17 mouse cellular contexts compared by ENCODE assay signal in genomic region chr17:31967311-31967710, GRCm38 (mm10).
DNase-seq lines count a peak whose midpoint lies in the region; TF ChIP-seq lines count a peak whose summit lies in the region.
"Had no signal": no experiment of that assay in that cellular context is flagged by ENCODE, and none has a peak within 500 bp of the region (broad histone marks: within the 10 kb centered on the region; RNA-seq: fewer than 3 reads in every experiment).

No protein-coding gene starts in this region.

- 61% methylated on average over 4 of the region's 4 CpGs for WGBS in kidney, adult 2 months

- no peak for DNase-seq in kidney, adult 2 months
- no peak for DNase-seq in kidney, adult 11 months
- DNase-seq in retina, postnatal 1 day, result peak; percentile 29
- DNase-seq in retina, embryonic 14.5 days (ENCODE audit: low spot score), result no peak
- DNase-seq in c-Kit-positive CD71-negative TER-119-negative erythroid progenitor cells, embryonic 14.5 days (ENCODE audit: low read depth), result peak; percentile 17
- DNase-seq in ovary, postnatal 10 days (ENCODE audit: low spot score), result no peak
- DNase-seq in MN1 (ENCODE audit: low spot score), result no peak
- DNase-seq: adrenal gland, adult 8-10 months; cerebellum, postnatal 25 days; gastrocnemius, postnatal 36 days; kidney, postnatal 10 days; lung, postnatal 4 days; right cerebral cortex, adult 18-20 months had no signal

- no peak overlapping the region for H3K4me3 ChIP-seq in kidney, adult 2 months (ENCODE audit: insufficient read depth, low read depth, low read length)
- H3K4me3 ChIP-seq: heart, embryonic 15.5 days; limb, embryonic 13.5 days; neural tube, embryonic 13.5 days had no signal

- no peak for TF ChIP-seq POLR2A in kidney, adult 2 months (IDR thresholded peaks at IDR 0.05; ENCODE audit: low read depth, low read length)

- no peak for TF ChIP-seq CTCF in kidney, adult 2 months (conservative IDR thresholded peaks at IDR 0.05; ENCODE audit: insufficient read depth, insufficient read length, low read depth, low read length)

- H3K4me1 ChIP-seq in kidney, adult 2 months (ENCODE audit: control insufficient read depth, insufficient read depth, low read length), result peaks cover 29% of the 10 kb centered on the region
- H3K4me1 ChIP-seq: neural tube, embryonic 13.5 days had no signal

- no peaks in the 10 kb centered on the region for H3K36me3 ChIP-seq in kidney, adult 2 months (ENCODE audit: control insufficient read depth, insufficient read depth, low read length)
- H3K36me3 ChIP-seq: heart, embryonic 15.5 days; limb, embryonic 13.5 days; neural tube, embryonic 13.5 days had no signal

- peak overlapping the region; percentile 56 for H3K27ac ChIP-seq in kidney, adult 2 months (ENCODE audit: insufficient read depth, low read depth, low read length)
- H3K27ac ChIP-seq: heart, embryonic 15.5 days; hindbrain, embryonic 14.5 days; limb, embryonic 13.5 days; neural tube, embryonic 13.5 days had no signal

- no peaks in the 10 kb centered on the region for H3K27me3 ChIP-seq in kidney, adult 2 months (replicated peaks; ENCODE audit: control insufficient read depth, insufficient read depth, low read length)
- H3K27me3 ChIP-seq: heart, embryonic 15.5 days; limb, embryonic 13.5 days; neural tube, embryonic 13.5 days had no signal

Comparison
In these comparisons a context has a peak if more than half of its experiments do, and no peak if none do; other contexts are left out.
1. DNase-seq: peak in retina, postnatal 1 day (single experiment) and c-Kit-positive CD71-negative TER-119-negative erythroid progenitor cells, embryonic 14.5 days (single experiment); none in kidney, adult 2 months (single experiment), kidney, adult 11 months (single experiment), retina, embryonic 14.5 days (single experiment), ovary, postnatal 10 days (single experiment) and MN1 (single experiment).